Mouse (Mus musculus): Measurements from ENCODE around the gene Sp110.
"Not testable (repeated sequence)": the region's sequence is repeated elsewhere in the genome, so short reads cannot be mapped to it uniquely, and the experiment has no call there.

Sp110 gene

DNA sequence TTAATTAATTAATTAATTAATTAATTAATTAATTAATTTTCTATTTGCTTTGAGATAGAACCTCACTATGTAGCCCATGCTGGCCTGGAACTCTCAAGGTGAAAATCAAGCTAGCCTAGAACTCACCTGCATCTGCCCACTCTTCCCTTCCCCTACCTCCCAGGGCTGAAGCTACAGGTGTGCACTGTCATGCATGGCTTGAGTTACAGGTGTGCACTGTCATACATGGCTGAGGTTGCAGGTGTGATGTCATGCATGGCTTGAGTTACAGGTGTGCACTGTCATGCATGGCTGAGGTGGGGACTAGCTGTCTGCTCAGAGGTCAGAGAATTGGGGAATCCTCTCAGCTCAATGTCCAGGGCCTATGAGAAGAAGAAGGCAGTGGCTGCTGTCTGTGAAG is 52.2 kb downstream of the Sp110 start:
- DNase-seq (ENCODE audit: extremely low spot score): not testable (repeated sequence)

DNA sequence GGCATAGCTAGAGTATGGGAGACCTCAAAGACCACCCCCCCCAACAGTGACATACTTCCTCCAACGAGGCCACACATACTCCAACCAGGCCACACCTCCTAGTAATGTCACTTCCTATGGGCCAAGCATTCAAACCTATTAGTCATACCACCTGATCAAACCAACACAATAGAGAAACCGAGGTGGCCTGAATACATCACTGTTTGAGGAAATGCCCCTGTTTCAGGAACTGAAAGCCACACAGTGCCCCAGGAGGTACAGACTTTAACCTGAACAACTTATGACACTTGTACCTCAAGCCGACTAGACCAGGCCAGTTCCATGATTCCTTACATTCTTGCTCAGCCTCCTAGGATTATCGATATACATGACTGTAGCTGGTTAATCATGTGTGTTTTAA is 54.8 kb downstream of the Sp110 start:
- not testable (repeated sequence) for DNase-seq (ENCODE audit: extremely low spot score)

- DNase-seq (ENCODE audit: extremely low spot score): not testable (repeated sequence)
These were observed 70.0 kb downstream of the Sp110 start for GRCm38 (mm10) chr1:85528451-85529110.

All from embryo, embryonic 9.5 days (tissue).